Mouse (Mus musculus): ENCODE data around the gene Tbx2. TPM values are rescaled to one million over a fixed set of nuclear protein-coding genes. Genes with fewer than 3 reads are reported as not detected.

Tbx2 gene
- polyA plus RNA-seq, 1 experiment from 2014 or later, result 3.1 TPM

- Histone ChIP-seq H3K36me3 (ENCODE audit: control insufficient read depth, insufficient read depth, low read length) (no peaks in the 10 kb centered on the region), H3K4me2 (ENCODE audit: low read depth, low read length) (no peak overlapping the region), H3K9me3 (replicated peaks; ENCODE audit: control insufficient read depth, low read length) (no peaks in the 10 kb centered on the region), H3K27ac (ENCODE audit: low read length) (no peak overlapping the region), H3K27me3 (ENCODE audit: control insufficient read depth, insufficient read depth, low read length) (no peaks in the 10 kb centered on the region), H3K9ac (ENCODE audit: low read length) (no peak overlapping the region), H3K4me1 (ENCODE audit: control insufficient read depth, insufficient read depth, low read length) (0 out of 2 replicates have a peak, but pooled peaks cover 9% of the 10 kb centered on the region), H3K4me3 (replicated peaks; ENCODE audit: low read length) (no peak overlapping the region)
- WGBS, result 92% methylated on average over 3 of the region's 3 CpGs
- no peak for ATAC-seq (ENCODE audit: insufficient read depth, low FRiP score)
These were observed 11.4 kb upstream of the Tbx2 start for GRCm38 (mm10) chr11:85820959-85821358.

- Histone ChIP-seq H3K4me2 (ENCODE audit: low read depth, low read length) (no peak overlapping the region), H3K27ac (ENCODE audit: low read length) (no peak overlapping the region), H3K9ac (ENCODE audit: low read length) (no peak overlapping the region), H3K36me3 (ENCODE audit: control insufficient read depth, insufficient read depth, low read length) (no peaks in the 10 kb centered on the region), H3K9me3 (replicated peaks; ENCODE audit: control insufficient read depth, low read length) (no peaks in the 10 kb centered on the region), H3K4me3 (replicated peaks; ENCODE audit: low read length) (no peak overlapping the region), H3K27me3 (ENCODE audit: control insufficient read depth, insufficient read depth, low read length) (peaks cover 6% of the 10 kb centered on the region; the same call in 1 of the 2 replicates), H3K4me1 (ENCODE audit: control insufficient read depth, insufficient read depth, low read length) (0 out of 2 replicates have a peak, but pooled peaks cover 9% of the 10 kb centered on the region)
- no peak for ATAC-seq (ENCODE audit: insufficient read depth, low FRiP score)
- 81% methylated on average over 9 of the region's 9 CpGs for WGBS
These were observed 10.7 kb upstream of the Tbx2 start for GRCm38 (mm10) chr11:85821659-85822058.

GRCm38 (mm10) chr11:85823181-85823580 is 9.2 kb upstream of the Tbx2 start:
- Histone ChIP-seq H3K4me3 (replicated peaks; ENCODE audit: low read length) (no peak overlapping the region), H3K4me1 (ENCODE audit: control insufficient read depth, insufficient read depth, low read length) (peaks cover 15% of the 10 kb centered on the region; the same call in 1 of the 2 replicates), H3K27ac (ENCODE audit: low read length) (no peak overlapping the region), H3K4me2 (ENCODE audit: low read depth, low read length) (no peak overlapping the region), H3K36me3 (ENCODE audit: control insufficient read depth, insufficient read depth, low read length) (no peaks in the 10 kb centered on the region), H3K9me3 (replicated peaks; ENCODE audit: control insufficient read depth, low read length) (no peaks in the 10 kb centered on the region), H3K9ac (ENCODE audit: low read length) (no peak overlapping the region), H3K27me3 (ENCODE audit: control insufficient read depth, insufficient read depth, low read length) (peaks cover 7% of the 10 kb centered on the region)
- peak; percentile 38; the same call in 1 of the 2 replicates for ATAC-seq (ENCODE audit: insufficient read depth, low FRiP score)
- 18% methylated on average over 6 of the region's 6 CpGs for WGBS

- Histone ChIP-seq H3K9me3 (replicated peaks; ENCODE audit: control insufficient read depth, low read length) (no peaks in the 10 kb centered on the region), H3K36me3 (ENCODE audit: control insufficient read depth, insufficient read depth, low read length) (no peaks in the 10 kb centered on the region), H3K27ac (ENCODE audit: low read length) (no peak overlapping the region), H3K4me3 (replicated peaks; ENCODE audit: low read length) (no peak overlapping the region), H3K4me2 (ENCODE audit: low read depth, low read length) (no peak overlapping the region), H3K4me1 (ENCODE audit: control insufficient read depth, insufficient read depth, low read length) (peaks cover 12% of the 10 kb centered on the region; the same call in 1 of the 2 replicates), H3K27me3 (ENCODE audit: control insufficient read depth, insufficient read depth, low read length) (peaks cover 12% of the 10 kb centered on the region), H3K9ac (ENCODE audit: low read length) (no peak overlapping the region)
- ATAC-seq (ENCODE audit: insufficient read depth, low FRiP score), result no peak
- 89% methylated on average over 4 of the region's 4 CpGs for WGBS
These were observed 8.6 kb upstream of the Tbx2 start for GRCm38 (mm10) chr11:85823794-85824193.

GRCm38 (mm10) chr11:85825031-85825430 is 7.3 kb upstream of the Tbx2 start:
- Histone ChIP-seq H3K36me3 (ENCODE audit: control insufficient read depth, insufficient read depth, low read length) (no peaks in the 10 kb centered on the region), H3K27ac (ENCODE audit: low read length) (no peak overlapping the region), H3K9me3 (replicated peaks; ENCODE audit: control insufficient read depth, low read length) (no peaks in the 10 kb centered on the region), H3K4me3 (replicated peaks; ENCODE audit: low read length) (no peak overlapping the region), H3K4me1 (ENCODE audit: control insufficient read depth, insufficient read depth, low read length) (peaks cover 20% of the 10 kb centered on the region), H3K9ac (ENCODE audit: low read length) (no peak overlapping the region), H3K4me2 (ENCODE audit: low read depth, low read length) (no peak overlapping the region), H3K27me3 (ENCODE audit: control insufficient read depth, insufficient read depth, low read length) (peaks cover 24% of the 10 kb centered on the region)
- WGBS, result 87% methylated on average over 10 of the region's 10 CpGs
- ATAC-seq (ENCODE audit: insufficient read depth, low FRiP score), result no peak

- no peak overlapping the region for H3K4me2 ChIP-seq (ENCODE audit: low read depth, low read length)
- no peak for ATAC-seq (ENCODE audit: insufficient read depth, low FRiP score)
- no peak overlapping the region for H3K27ac ChIP-seq (ENCODE audit: low read length)
- H3K4me1 ChIP-seq (ENCODE audit: control insufficient read depth, insufficient read depth, low read length), result peaks cover 22% of the 10 kb centered on the region
- no peaks in the 10 kb centered on the region for H3K36me3 ChIP-seq (ENCODE audit: control insufficient read depth, insufficient read depth, low read length)
- 52% methylated on average over 7 of the region's 7 CpGs for WGBS
- H3K9me3 ChIP-seq (replicated peaks; ENCODE audit: control insufficient read depth, low read length), result no peaks in the 10 kb centered on the region
- peaks cover 31% of the 10 kb centered on the region for H3K27me3 ChIP-seq (ENCODE audit: control insufficient read depth, insufficient read depth, low read length)
- no peak overlapping the region for H3K9ac ChIP-seq (ENCODE audit: low read length)
- no peak overlapping the region for H3K4me3 ChIP-seq (replicated peaks; ENCODE audit: low read length)
These were observed 6.5 kb upstream of the Tbx2 start for GRCm38 (mm10) chr11:85825823-85826222.

GRCm38 (mm10) chr11:85827342-85827741 is 5.0 kb upstream of the Tbx2 start:
- H3K4me3 ChIP-seq (replicated peaks; ENCODE audit: low read length), result no peak overlapping the region
- peak overlapping the region; percentile 21 for H3K9ac ChIP-seq (ENCODE audit: low read length)
- no peak overlapping the region for H3K4me2 ChIP-seq (ENCODE audit: low read depth, low read length)
- peaks cover 26% of the 10 kb centered on the region for H3K4me1 ChIP-seq (ENCODE audit: control insufficient read depth, insufficient read depth, low read length)
- H3K27me3 ChIP-seq (ENCODE audit: control insufficient read depth, insufficient read depth, low read length), result peaks cover 31% of the 10 kb centered on the region
- ATAC-seq (ENCODE audit: insufficient read depth, low FRiP score), result peak; percentile 14; the same call in 1 of the 2 replicates
- H3K9me3 ChIP-seq (replicated peaks; ENCODE audit: control insufficient read depth, low read length), result no peaks in the 10 kb centered on the region
- no peaks in the 10 kb centered on the region for H3K36me3 ChIP-seq (ENCODE audit: control insufficient read depth, insufficient read depth, low read length)
- 40% methylated on average over 9 of the region's 9 CpGs for WGBS
- no peak overlapping the region for H3K27ac ChIP-seq (ENCODE audit: low read length)

GRCm38 (mm10) chr11:85828691-85829519 is 3.4 kb upstream of the Tbx2 start:
- peaks cover 22% of the 10 kb centered on the region for H3K4me1 ChIP-seq (ENCODE audit: control insufficient read depth, insufficient read depth, low read length)
- no peaks in the 10 kb centered on the region for H3K9me3 ChIP-seq (replicated peaks; ENCODE audit: control insufficient read depth, low read length)
- no peak for ATAC-seq (ENCODE audit: insufficient read depth, low FRiP score)
- 28% methylated on average over 38 of the region's 38 CpGs for WGBS
- H3K27me3 ChIP-seq (ENCODE audit: control insufficient read depth, insufficient read depth, low read length), result peaks cover 31% of the 10 kb centered on the region
- peak overlapping the region; percentile 75 for H3K9ac ChIP-seq (ENCODE audit: low read length)
- H3K36me3 ChIP-seq (ENCODE audit: control insufficient read depth, insufficient read depth, low read length), result no peaks in the 10 kb centered on the region
- peak overlapping the region; percentile 66 for H3K4me3 ChIP-seq (replicated peaks; ENCODE audit: low read length)
- peak overlapping the region; percentile 49; the same call in 1 of the 2 replicates for H3K27ac ChIP-seq (ENCODE audit: low read length)
- H3K4me2 ChIP-seq (ENCODE audit: low read depth, low read length), result peak overlapping the region; percentile 93
